Mouse (Mus musculus) heart, embryonic 12.5 days (tissue): ENCODE measurements around the gene Cep350. TPM values are rescaled to one million over a fixed set of nuclear protein-coding genes. Genes with fewer than 3 reads are reported as not detected.

Experiments used
- ATAC-seq: fragments of 200-750 bp; cut with Nextera tagmentation; 2 replicates; pipeline ENCODE4 v1.8.0; 2017; ENCODE audit warnings: moderate TSS enrichment, moderate library complexity; ENCODE audit not compliant: insufficient number of reproducible peaks, low FRiP score
- H3K27ac ChIP-seq: fragments of 300-500 bp; sonication (generic); 2 replicates; pipeline ENCODE4 v1.5.1; 2016; ENCODE audit warnings: mild to moderate bottlenecking, moderate library complexity; ENCODE audit not compliant: poor library complexity, severe bottlenecking
- H3K27me3 ChIP-seq: fragments of 300-500 bp; sonication (generic); replicated peaks from 2 replicates; pipeline ENCODE4 v1.6.1; 2016; ENCODE audit warnings: mild to moderate bottlenecking, moderate library complexity
- H3K36me3 ChIP-seq: fragments of 300-500 bp; sonication (generic); 2 replicates; pipeline ENCODE4 v1.6.1; 2016; ENCODE audit warnings: mild to moderate bottlenecking, moderate library complexity
- H3K4me1 ChIP-seq: fragments of 300-500 bp; sonication (generic); replicated peaks from 2 replicates; pipeline ENCODE4 v1.6.1; 2016; ENCODE audit warnings: mild to moderate bottlenecking
- H3K4me2 ChIP-seq: fragments of 300-500 bp; sonication (generic); 2 replicates; pipeline ENCODE4 v1.6.1; 2016; ENCODE audit warnings: mild to moderate bottlenecking, moderate library complexity
- H3K4me3 ChIP-seq: fragments of 300-500 bp; sonication (generic); 2 replicates; pipeline ENCODE4 v1.5.1; 2016; ENCODE audit warnings: mild to moderate bottlenecking
- H3K9ac ChIP-seq: fragments of 300-500 bp; sonication (generic); 2 replicates; pipeline ENCODE4 v1.6.1; 2016; ENCODE audit warnings: mild to moderate bottlenecking, moderate library complexity
- H3K9me3 ChIP-seq: fragments of 300-500 bp; sonication (generic); replicated peaks from 2 replicates; pipeline ENCODE4 v1.6.1; 2016; ENCODE audit warnings: mild to moderate bottlenecking, moderate library complexity
- WGBS: fragments of 180-500 bp; shearing (Covaris S2); methylation state at CpG from one replicate; pipeline ENCODE4 v1.1.7; 2016; 5-methylcytosine and 5-hydroxymethylcytosine counted together
- polyA plus RNA-seq: library from polyadenylated mRNA; unstranded; fragments of >200 nt; fragmentation: Nextera tagmentation; extraction: Ambion mirVana; gene quantifications from 2 replicates; pipeline ENCODE4 v1.2.1, GENCODE M21; 2016

The Cep350 gene
- polyA plus RNA-seq, 1 experiment from 2014 or later, result 10.4 TPM

GRCm38 (mm10) chr1:155809706-155810442 lies 163.2 kb downstream of the Cep350 start:
- Histone ChIP-seq H3K4me3 (0 out of 2 replicates have a peak overlapping the region, but pooled peaks have one; percentile 2), H3K27me3 (no peaks in the 10 kb centered on the region), H3K9ac (no peak overlapping the region), H3K4me1 (peaks cover 32% of the 10 kb centered on the region), H3K9me3 (no peaks in the 10 kb centered on the region), H3K4me2 (peak overlapping the region; percentile 51), H3K36me3 (0 out of 2 replicates have a peak, but pooled peaks cover 10% of the 10 kb centered on the region), H3K27ac (peak overlapping the region; percentile 72)
- ATAC-seq, result no peak
- 65% methylated on average over 10 of the region's 10 CpGs for WGBS

- Histone ChIP-seq H3K4me3 (no peak overlapping the region), H3K4me1 (peaks cover 28% of the 10 kb centered on the region), H3K27ac (no peak overlapping the region), H3K27me3 (no peaks in the 10 kb centered on the region), H3K9ac (no peak overlapping the region), H3K9me3 (no peaks in the 10 kb centered on the region), H3K36me3 (peaks cover 13% of the 10 kb centered on the region), H3K4me2 (no peak overlapping the region)
- 87% methylated on average over 4 of the region's 4 CpGs for WGBS
- no peak for ATAC-seq
These were observed 164.8 kb downstream of the Cep350 start for GRCm38 (mm10) chr1:155808261-155808660.

GRCm38 (mm10) chr1:155805607-155806006 lies 167.4 kb downstream of the Cep350 start:
- Histone ChIP-seq H3K4me3 (no peak overlapping the region), H3K27ac (no peak overlapping the region), H3K4me2 (no peak overlapping the region), H3K27me3 (no peaks in the 10 kb centered on the region), H3K9ac (no peak overlapping the region), H3K4me1 (peaks cover 13% of the 10 kb centered on the region), H3K36me3 (peaks cover 30% of the 10 kb centered on the region), H3K9me3 (no peaks in the 10 kb centered on the region)
- ATAC-seq, result no peak
- 79% methylated on average over 9 of the region's 9 CpGs for WGBS

- ATAC-seq, result no peak
- Histone ChIP-seq H3K9me3 (no peaks in the 10 kb centered on the region), H3K9ac (no peak overlapping the region)
These were observed 171.8 kb downstream of the Cep350 start for GRCm38 (mm10) chr1:155801014-155801991.

GRCm38 (mm10) chr1:155798000-155798399 lies 175.1 kb downstream of the Cep350 start:
- Histone ChIP-seq H3K4me2 (no peak overlapping the region), H3K27me3 (no peaks in the 10 kb centered on the region), H3K9me3 (no peaks in the 10 kb centered on the region), H3K27ac (no peak overlapping the region), H3K4me3 (no peak overlapping the region), H3K4me1 (peaks cover 20% of the 10 kb centered on the region), H3K9ac (no peak overlapping the region), H3K36me3 (peaks cover 55% of the 10 kb centered on the region)
- 86% methylated on average over 4 of the region's 4 CpGs for WGBS
- no peak for ATAC-seq

More at GRCm38 (mm10) chr1:155801014-155801991, 171.8 kb downstream of the Cep350 start:
- Histone ChIP-seq H3K27ac (no peak overlapping the region), H3K4me1 (peaks cover 15% of the 10 kb centered on the region), H3K36me3 (peaks cover 39% of the 10 kb centered on the region), H3K27me3 (no peaks in the 10 kb centered on the region), H3K4me3 (no peak overlapping the region), H3K4me2 (no peak overlapping the region)
- 85% methylated on average over 11 of the region's 11 CpGs for WGBS

GRCm38 (mm10) chr1:155797425-155797824 lies 175.6 kb downstream of the Cep350 start:
- ATAC-seq, result no peak

GRCm38 (mm10) chr1:155796757-155797405 lies 176.2 kb downstream of the Cep350 start:
- Histone ChIP-seq H3K36me3 (peaks cover 58% of the 10 kb centered on the region), H3K4me1 (peaks cover 20% of the 10 kb centered on the region), H3K9me3 (no peaks in the 10 kb centered on the region), H3K9ac (no peak overlapping the region), H3K4me2 (no peak overlapping the region), H3K4me3 (no peak overlapping the region), H3K27ac (no peak overlapping the region), H3K27me3 (no peaks in the 10 kb centered on the region)
- 42% methylated on average over 11 of the region's 11 CpGs for WGBS
- no peak for ATAC-seq

More at GRCm38 (mm10) chr1:155797425-155797824, 175.6 kb downstream of the Cep350 start:
- Histone ChIP-seq H3K27ac (no peak overlapping the region), H3K4me3 (no peak overlapping the region), H3K36me3 (peaks cover 55% of the 10 kb centered on the region), H3K27me3 (no peaks in the 10 kb centered on the region), H3K9ac (no peak overlapping the region), H3K4me1 (peaks cover 20% of the 10 kb centered on the region), H3K4me2 (no peak overlapping the region), H3K9me3 (no peaks in the 10 kb centered on the region)
- WGBS, result 56% methylated on average over 4 of the region's 4 CpGs

- Histone ChIP-seq H3K4me1 (peaks cover 20% of the 10 kb centered on the region), H3K4me3 (no peak overlapping the region), H3K4me2 (no peak overlapping the region), H3K9me3 (no peaks in the 10 kb centered on the region), H3K27me3 (no peaks in the 10 kb centered on the region), H3K9ac (no peak overlapping the region), H3K27ac (no peak overlapping the region), H3K36me3 (peaks cover 59% of the 10 kb centered on the region)
- 78% methylated on average over 5 of the region's 5 CpGs for WGBS
- ATAC-seq, result no peak
These were observed 177.2 kb downstream of the Cep350 start for GRCm38 (mm10) chr1:155795791-155796233.

Other genes starting within 250 kb of the Cep350 start
- gene Lhx4, start 221.6 kb downstream of the Cep350 start, polyA plus RNA-seq, result not detected in 2 replicates
- gene Qsox1, start 160.4 kb downstream of the Cep350 start, polyA plus RNA-seq, result 27.0 and 27.2 TPM in 2 replicates
- gene Tor1aip2, start 62.1 kb upstream of the Cep350 start, polyA plus RNA-seq, result 93.3 and 100 TPM in 2 replicates
- gene Tor1aip1, start 63.2 kb upstream of the Cep350 start, polyA plus RNA-seq, result 35.6 and 36.9 TPM in 2 replicates
- 3.0 and 3.6 TPM in 2 replicates for gene Fam163a, start 231.8 kb upstream of the Cep350 start, polyA plus RNA-seq